Mouse (Mus musculus) cortical plate, adult 2 months (tissue): ENCODE data around the gene Col3a1.

Experiments used
- CTCF ChIP-seq: fragments of 200-500 bp; IDR thresholded peaks from 2 replicates; pipeline ENCODE4 v1.5.1; 2011; ENCODE audit warnings: mild to moderate bottlenecking, control low read depth, low read length; ENCODE audit not compliant: insufficient read depth; ENCODE audit errors: extremely low read depth
- POLR2A ChIP-seq: fragments of 200-500 bp; IDR thresholded peaks from 2 replicates; pipeline ENCODE4 v1.6.1; 2011; ENCODE audit warnings: mild to moderate bottlenecking, low read length, control low read depth; ENCODE audit not compliant: insufficient read depth; ENCODE audit errors: extremely low read depth

DNA sequence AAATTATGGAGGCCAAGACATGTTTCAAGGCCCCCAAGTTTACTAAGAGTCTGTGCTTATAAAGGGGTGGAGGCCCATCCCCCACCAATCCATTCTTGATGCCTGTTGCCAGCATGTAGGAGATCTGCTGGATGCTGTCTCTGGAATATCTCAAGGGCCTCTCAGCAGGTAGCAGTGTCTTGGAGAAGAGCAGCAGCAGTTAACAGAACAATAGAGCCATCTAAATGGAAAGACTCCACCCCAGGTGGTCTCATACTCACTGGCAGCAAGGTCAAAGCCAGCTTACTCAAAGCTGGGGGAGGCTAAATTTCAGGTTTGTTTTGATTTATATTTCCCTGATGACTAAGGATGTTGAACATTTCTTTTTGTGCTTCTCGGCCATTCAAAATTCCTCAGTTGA is 46.7 kb downstream of the Col3a1 start:
- TF ChIP-seq CTCF (no peak), POLR2A (no peak)
